8 mouse cellular contexts compared by ENCODE assay signal in genomic region chr2:32693823-32694411, GRCm38 (mm10). TPM values are rescaled to one million over a fixed set of nuclear protein-coding genes. Genes with fewer than 3 reads are reported as not detected.
DNase-seq lines count a peak whose midpoint lies in the region; ATAC-seq and TF ChIP-seq lines count a peak whose summit lies in the region.

No protein-coding gene starts in this region.

- peaks cover 37% of the 10 kb centered on the region for H3K36me3 ChIP-seq in G1E (replicated peaks)
- no peaks in the 10 kb centered on the region for H3K36me3 ChIP-seq in forebrain, postnatal 0 days (ENCODE audit: insufficient read depth)
- no peaks in the 10 kb centered on the region for H3K36me3 ChIP-seq in lung, embryonic 16.5 days (ENCODE audit: control insufficient read depth, insufficient read depth, low read length)

- WGBS in forebrain, postnatal 0 days, result 0% methylated on average over 51 of the region's 51 CpGs
- WGBS in lung, embryonic 16.5 days, result under 1% methylated on average over 51 of the region's 51 CpGs

- peak overlapping the region; percentile 87 for H3K9ac ChIP-seq in forebrain, postnatal 0 days
- peak overlapping the region; percentile 93 for H3K9ac ChIP-seq in lung, embryonic 16.5 days (ENCODE audit: low read length)

- peak overlapping the region; percentile 85 for H3K4me2 ChIP-seq in forebrain, postnatal 0 days (ENCODE audit: low read depth)
- peak overlapping the region; percentile 83 for H3K4me2 ChIP-seq in lung, embryonic 16.5 days (ENCODE audit: low read depth, low read length)

- H3K4me3 ChIP-seq in G1E (ENCODE audit: low read depth, low read length), result peak overlapping the region; percentile 93
- H3K4me3 ChIP-seq in forebrain, postnatal 0 days (ENCODE audit: low read depth, low read length), result peak overlapping the region; percentile 87
- H3K4me3 ChIP-seq in lung, embryonic 16.5 days (ENCODE audit: low read length), result peak overlapping the region; percentile 84

- H3K9me3 ChIP-seq in G1E (replicated peaks), result no peaks in the 10 kb centered on the region
- H3K9me3 ChIP-seq in forebrain, postnatal 0 days (ENCODE audit: low read length), result no peaks in the 10 kb centered on the region
- no peaks in the 10 kb centered on the region for H3K9me3 ChIP-seq in lung, embryonic 16.5 days (ENCODE audit: control insufficient read depth, low read length)

- peak overlapping the region; percentile 80 for H3K27ac ChIP-seq in forebrain, postnatal 0 days (ENCODE audit: low read depth, low read length)
- peak overlapping the region; percentile 86 for H3K27ac ChIP-seq in lung, embryonic 16.5 days (ENCODE audit: low read length)

- ATAC-seq in G1E (ENCODE audit: extremely low read depth, insufficient number of reproducible peaks, low FRiP score, poor library complexity, severe bottlenecking), result peak; percentile 95
- peak; percentile 99 for ATAC-seq in forebrain, postnatal 0 days
- peak; percentile 97 for ATAC-seq in hematopoietic stem cell, adult 5-6 weeks (replicated peaks in 1 of 2; ENCODE audit: insufficient read depth in 1 of 2, low FRiP score in 2 of 2, low TSS enrichment in 1 of 2, low read depth in 1 of 2, poor library complexity in 2 of 2, severe bottlenecking in 2 of 2)
- peak; percentile 98 for ATAC-seq in lung, embryonic 16.5 days (ENCODE audit: low read depth)

- H3K27me3 ChIP-seq in G1E (ENCODE audit: insufficient read depth, low read length), result no peaks in the 10 kb centered on the region
- H3K27me3 ChIP-seq in forebrain, postnatal 0 days (ENCODE audit: insufficient read depth, low read length), result no peaks in the 10 kb centered on the region
- no peaks in the 10 kb centered on the region for H3K27me3 ChIP-seq in lung, embryonic 16.5 days (ENCODE audit: control insufficient read depth, insufficient read depth, low read depth, low read length)

- DNase-seq in G1E (ENCODE audit: low spot score), result peak; percentile 98
- peak; percentile 93 to 96 for DNase-seq in cerebellum, adult 18-20 months
- peak; percentile 98 for DNase-seq in forebrain, postnatal 0 days
- peak; percentile 92 for DNase-seq in layer of hippocampus, adult 9-10 months (ENCODE audit: low spot score)
- peak; percentile 84 for DNase-seq in ovary, postnatal 10 days (ENCODE audit: low spot score)
- peak; percentile 95 to 98 for DNase-seq in thymus, postnatal 10 days (ENCODE audit: low spot score in 2 of 2)

- H3K4me1 ChIP-seq in G1E (ENCODE audit: insufficient read depth, low read depth, low read length), result peaks cover 43% of the 10 kb centered on the region
- H3K4me1 ChIP-seq in forebrain, postnatal 0 days (ENCODE audit: insufficient read depth), result peaks cover 7% of the 10 kb centered on the region; the same call in 1 of the 2 replicates
- H3K4me1 ChIP-seq in lung, embryonic 16.5 days (replicated peaks; ENCODE audit: control insufficient read depth, insufficient read depth, low read length), result peaks cover 21% of the 10 kb centered on the region

- peak; percentile 73 for TF ChIP-seq CTCF in G1E (IDR thresholded peaks at IDR 0.05; ENCODE audit: low read depth, low read length)
- peak; percentile 87 for TF ChIP-seq CTCF in forebrain, postnatal 0 days (IDR thresholded peaks at IDR 0.05; ENCODE audit: low read depth)

RNA-seq across cellular contexts. Expression of gene Fpgs, which starts 10.0 kb away (rescaled TPM):
- 14.7 and 22.9 TPM in 2 replicates for total RNA-seq in G1E (2014; fragmentation: Nextera tagmentation)
- 12.8 and 13.6 TPM in 2 replicates for total RNA-seq in G1E (2017)
- 81.4 and 145 TPM in 2 replicates for polyA plus RNA-seq in G1E (2012)
- 22.4 and 31.5 TPM in 2 replicates for total RNA-seq in forebrain, postnatal 0 days (2014; rRNA removed)
- 20.7 and 22.0 TPM in 2 replicates for polyA plus RNA-seq in forebrain, postnatal 0 days (2015; fragmentation: Nextera tagmentation; extraction: Ambion mirVana)
- 20.6 and 27.0 TPM in 2 replicates for total RNA-seq in hematopoietic stem cell, adult 5-6 weeks (2017)
- polyA plus RNA-seq in lung, embryonic 16.5 days (2015; fragmentation: Nextera tagmentation; extraction: Ambion mirVana), result 22.0 and 25.5 TPM in 2 replicates

RNA-seq across cellular contexts. Expression of gene Cdk9, which starts 19.0 kb away (rescaled TPM):
- total RNA-seq in G1E (2014; fragmentation: Nextera tagmentation), result 68.7 and 71.2 TPM in 2 replicates
- total RNA-seq in G1E (2017), result 31.7 and 32.5 TPM in 2 replicates
- 105 and 129 TPM in 2 replicates for polyA plus RNA-seq in G1E (2012)
- 90.5 and 94.5 TPM in 2 replicates for total RNA-seq in forebrain, postnatal 0 days (2014; rRNA removed)
- 66.5 and 67.5 TPM in 2 replicates for polyA plus RNA-seq in forebrain, postnatal 0 days (2015; fragmentation: Nextera tagmentation; extraction: Ambion mirVana)
- 68.8 and 74.9 TPM in 2 replicates for total RNA-seq in hematopoietic stem cell, adult 5-6 weeks (2017)
- 77.2 and 85.1 TPM in 2 replicates for polyA plus RNA-seq in lung, embryonic 16.5 days (2015; fragmentation: Nextera tagmentation; extraction: Ambion mirVana)

RNA-seq across cellular contexts. Expression of gene Sh2d3c, which starts 26.9 kb away (rescaled TPM):
- total RNA-seq in G1E (2014; fragmentation: Nextera tagmentation), result not detected in 2 replicates
- 0.06 and 0.98 TPM in 2 replicates for total RNA-seq in G1E (2017)
- polyA plus RNA-seq in G1E (2012), result 0.35 and 0.39 TPM in 2 replicates
- total RNA-seq in forebrain, postnatal 0 days (2014; rRNA removed), result 16.5 and 24.1 TPM in 2 replicates
- 41.3 and 48.9 TPM in 2 replicates for polyA plus RNA-seq in forebrain, postnatal 0 days (2015; fragmentation: Nextera tagmentation; extraction: Ambion mirVana)
- 10.4 and 17.9 TPM in 2 replicates for total RNA-seq in hematopoietic stem cell, adult 5-6 weeks (2017)
- polyA plus RNA-seq in lung, embryonic 16.5 days (2015; fragmentation: Nextera tagmentation; extraction: Ambion mirVana), result 43.2 and 46.2 TPM in 2 replicates

RNA-seq across cellular contexts. Expression of gene 6330409D20Rik, which starts 46.9 kb away (rescaled TPM):
- total RNA-seq in G1E (2014; fragmentation: Nextera tagmentation) (not detected in 2 replicates), G1E (2017) (0.17 TPM in 1 of 2 replicates, not detected in the other)
- not detected in 2 replicates for polyA plus RNA-seq in G1E (2012)
- 2.1 and 4.3 TPM in 2 replicates for total RNA-seq in forebrain, postnatal 0 days (2014; rRNA removed)
- polyA plus RNA-seq in forebrain, postnatal 0 days (2015; fragmentation: Nextera tagmentation; extraction: Ambion mirVana), result 2.2 and 2.9 TPM in 2 replicates
- total RNA-seq in hematopoietic stem cell, adult 5-6 weeks (2017), result not detected in 2 replicates
- polyA plus RNA-seq in lung, embryonic 16.5 days (2015; fragmentation: Nextera tagmentation; extraction: Ambion mirVana), result 0.34 and 0.43 TPM in 2 replicates

RNA-seq across cellular contexts. Expression of gene Eng, which starts 47.5 kb away (rescaled TPM):
- 4.4 and 6.4 TPM in 2 replicates for total RNA-seq in G1E (2014; fragmentation: Nextera tagmentation)
- total RNA-seq in G1E (2017), result 0.76 and 0.93 TPM in 2 replicates
- polyA plus RNA-seq in G1E (2012), result 5.3 and 6.3 TPM in 2 replicates
- 8.2 and 14.7 TPM in 2 replicates for total RNA-seq in forebrain, postnatal 0 days (2014; rRNA removed)
- 19.3 and 22.1 TPM in 2 replicates for polyA plus RNA-seq in forebrain, postnatal 0 days (2015; fragmentation: Nextera tagmentation; extraction: Ambion mirVana)
- 20.9 and 23.6 TPM in 2 replicates for total RNA-seq in hematopoietic stem cell, adult 5-6 weeks (2017)
- 108 and 120 TPM in 2 replicates for polyA plus RNA-seq in lung, embryonic 16.5 days (2015; fragmentation: Nextera tagmentation; extraction: Ambion mirVana)

Comparison
In these comparisons a context has a peak if more than half of its experiments do, and no peak if none do; other contexts are left out.
1. Peak in every context shown above with its lines: DNase-seq, ATAC-seq, H3K4me3 ChIP-seq and H3K27ac ChIP-seq.